Mouse (Mus musculus) liver, embryonic 13.5 days (tissue): ENCODE results near the gene Gen1. TPM values are rescaled to one million over a fixed set of nuclear protein-coding genes. Genes with fewer than 3 reads are reported as not detected.

Experiments
- ATAC-seq: fragments of 200-750 bp; cut with Nextera tagmentation; 2 replicates; pipeline ENCODE4 v1.8.0; 2017; ENCODE audit warnings: low read depth, mild to moderate bottlenecking, moderate number of reproducible peaks, moderate library complexity
- DNase-seq: peaks from one replicate; pipeline ENCODE4 v3.0.0; 2022
- H3K27ac ChIP-seq: fragments of 300-500 bp; sonication (generic); 2 replicates; pipeline ENCODE4 v1.5.1; 2015; ENCODE audit warnings: moderate library complexity, mild to moderate bottlenecking, inconsistent platforms
- H3K27me3 ChIP-seq: fragments of 300-500 bp; sonication (generic); 2 replicates; pipeline ENCODE4 v1.6.1; 2015; ENCODE audit warnings: mild to moderate bottlenecking, inconsistent platforms
- H3K36me3 ChIP-seq: fragments of 300-500 bp; sonication (generic); 2 replicates; pipeline ENCODE4 v1.6.1; 2015; ENCODE audit warnings: mild to moderate bottlenecking, inconsistent platforms
- H3K4me1 ChIP-seq: fragments of 300-500 bp; sonication (generic); replicated peaks from 2 replicates; pipeline ENCODE4 v1.6.1; 2015; ENCODE audit warnings: inconsistent platforms
- H3K4me2 ChIP-seq: fragments of 300-500 bp; sonication (generic); 2 replicates; pipeline ENCODE4 v1.6.1; 2015; ENCODE audit warnings: inconsistent platforms, mild to moderate bottlenecking, moderate library complexity
- H3K4me3 ChIP-seq: fragments of 300-500 bp; sonication (generic); replicated peaks from 2 replicates; pipeline ENCODE4 v1.5.1; 2015; ENCODE audit warnings: mild to moderate bottlenecking, inconsistent platforms
- H3K9ac ChIP-seq: fragments of 300-500 bp; sonication (generic); 2 replicates; pipeline ENCODE4 v1.6.1; 2015; ENCODE audit warnings: mild to moderate bottlenecking, inconsistent platforms
- H3K9me3 ChIP-seq: fragments of 300-500 bp; sonication (generic); replicated peaks from 2 replicates; pipeline ENCODE4 v1.6.1; 2016; ENCODE audit warnings: inconsistent platforms
- WGBS: fragments of 180-500 bp; shearing (Covaris S2); methylation state at CpG from one replicate; pipeline ENCODE4 v1.1.7; 2015; ENCODE audit not compliant: insufficient replicate concordance; 5-methylcytosine and 5-hydroxymethylcytosine counted together
- polyA plus RNA-seq: library from polyadenylated mRNA; unstranded; fragments of >200 nt; fragmentation: Nextera tagmentation; extraction: Ambion mirVana; gene quantifications from 2 replicates; pipeline ENCODE4 v1.2.1, GENCODE M21; 2015

The Gen1 gene
- polyA plus RNA-seq, 1 experiment from 2014 or later, result 9.2 TPM

DNA sequence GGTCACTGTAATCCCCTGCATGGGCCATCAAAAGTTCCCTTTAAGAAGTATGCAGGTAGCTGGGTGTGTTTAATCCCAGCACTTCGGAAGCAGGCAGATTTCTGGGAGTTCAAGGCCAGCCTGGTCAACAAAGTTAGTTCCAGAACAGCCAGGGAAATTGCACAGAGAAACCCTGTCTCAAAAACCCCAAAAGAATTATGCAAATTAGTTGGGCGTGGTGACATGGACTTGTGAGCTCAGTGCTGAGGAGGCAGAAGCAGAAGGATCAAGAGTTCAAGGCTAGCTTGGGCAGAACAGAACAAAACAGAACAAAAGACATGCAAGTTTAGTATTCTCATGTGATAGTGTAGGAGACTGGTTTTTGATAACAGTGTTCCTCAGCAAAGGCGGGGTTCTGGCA is 43.0 kb downstream of the Gen1 start:
- Histone ChIP-seq H3K36me3 (no peaks in the 10 kb centered on the region), H3K4me3 (no peak overlapping the region), H3K4me2 (no peak overlapping the region), H3K27me3 (no peaks in the 10 kb centered on the region), H3K9me3 (no peaks in the 10 kb centered on the region), H3K9ac (no peak overlapping the region), H3K27ac (no peak overlapping the region), H3K4me1 (no peaks in the 10 kb centered on the region)
- DNase-seq (no peak), ATAC-seq (no peak)
- 51% methylated on average over 3 of the region's 3 CpGs for WGBS

- no peak for DNase-seq
- 65% methylated on average over 20 of the region's 20 CpGs for WGBS
- Histone ChIP-seq H3K9ac (no peak overlapping the region), H3K27me3 (no peaks in the 10 kb centered on the region), H3K4me3 (no peak overlapping the region), H3K4me1 (no peaks in the 10 kb centered on the region), H3K27ac (no peak overlapping the region), H3K4me2 (no peak overlapping the region), H3K9me3 (no peaks in the 10 kb centered on the region), H3K36me3 (no peaks in the 10 kb centered on the region)
- ATAC-seq, result no peak
These were observed 43.9 kb downstream of the Gen1 start for GRCm38 (mm10) chr12:11221524-11222330.

DNA sequence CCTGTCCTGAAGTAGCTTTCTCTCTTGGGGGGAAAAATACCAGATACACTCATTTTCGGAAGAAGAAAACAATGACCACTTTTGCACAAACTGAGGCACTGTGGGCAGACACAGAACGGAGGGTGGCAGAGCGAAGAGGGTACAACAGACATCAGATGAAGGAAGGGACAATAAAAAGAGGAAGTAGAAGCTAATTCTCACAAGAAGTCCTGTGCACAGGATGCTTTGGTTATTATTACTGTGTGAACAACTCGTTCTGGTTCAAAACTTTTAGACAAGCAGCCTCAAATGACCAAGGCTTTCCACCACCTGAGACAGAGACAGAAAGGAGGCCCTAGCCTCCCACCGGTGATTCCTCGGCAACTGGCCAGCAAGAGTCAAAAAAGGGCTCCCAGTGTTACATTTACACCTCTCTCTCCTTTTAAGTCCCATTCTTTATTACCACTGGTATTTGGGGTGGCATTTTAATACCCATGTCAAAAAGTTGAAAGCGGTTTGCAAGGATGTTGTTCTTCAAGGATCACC is 47.8 kb downstream of the Gen1 start:
- H3K4me3 ChIP-seq, result no peak overlapping the region
- no peak overlapping the region for H3K9ac ChIP-seq
- H3K27ac ChIP-seq, result no peak overlapping the region
- no peaks in the 10 kb centered on the region for H3K4me1 ChIP-seq
- 40% methylated on average over 7 of the region's 7 CpGs for WGBS
- ATAC-seq, result no peak
- no peaks in the 10 kb centered on the region for H3K27me3 ChIP-seq
- DNase-seq, result no peak
- H3K9me3 ChIP-seq, result no peaks in the 10 kb centered on the region
- no peaks in the 10 kb centered on the region for H3K36me3 ChIP-seq
- H3K4me2 ChIP-seq, result no peak overlapping the region

GRCm38 (mm10) chr12:11216454-11216853 is 49.1 kb downstream of the Gen1 start:
- WGBS, result 56% methylated on average over 3 of the region's 3 CpGs

DNA sequence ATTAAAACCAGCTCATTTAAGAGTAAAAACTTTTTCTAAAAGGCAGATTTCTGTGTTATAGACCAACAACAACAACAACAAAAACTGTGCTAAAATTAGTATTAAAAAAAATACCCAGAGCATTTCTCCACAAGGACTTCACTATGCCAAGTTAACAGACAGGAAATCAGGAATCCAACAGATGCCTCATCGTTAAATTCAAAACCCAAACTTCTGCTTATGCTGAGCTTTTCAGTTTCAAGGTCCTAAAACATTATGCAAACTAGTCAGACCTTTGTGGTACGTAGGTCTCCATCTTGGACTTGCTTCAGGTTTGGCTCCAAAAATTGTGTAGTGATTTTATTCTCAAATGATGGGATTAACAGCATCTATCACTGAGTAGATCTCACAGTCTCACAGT is 50.0 kb downstream of the Gen1 start:
- no peaks in the 10 kb centered on the region for H3K4me1 ChIP-seq
- no peak for ATAC-seq
- 54% methylated on average over 2 of the region's 2 CpGs for WGBS

More at GRCm38 (mm10) chr12:11216454-11216853, 49.1 kb downstream of the Gen1 start:
- ATAC-seq (no peak), DNase-seq (no peak)
- no peak overlapping the region for H3K4me3 ChIP-seq
- no peak overlapping the region for H3K4me2 ChIP-seq
- no peaks in the 10 kb centered on the region for H3K9me3 ChIP-seq
- H3K27ac ChIP-seq, result no peak overlapping the region
- no peaks in the 10 kb centered on the region for H3K4me1 ChIP-seq
- H3K36me3 ChIP-seq, result no peaks in the 10 kb centered on the region
- no peak overlapping the region for H3K9ac ChIP-seq
- no peaks in the 10 kb centered on the region for H3K27me3 ChIP-seq

DNA sequence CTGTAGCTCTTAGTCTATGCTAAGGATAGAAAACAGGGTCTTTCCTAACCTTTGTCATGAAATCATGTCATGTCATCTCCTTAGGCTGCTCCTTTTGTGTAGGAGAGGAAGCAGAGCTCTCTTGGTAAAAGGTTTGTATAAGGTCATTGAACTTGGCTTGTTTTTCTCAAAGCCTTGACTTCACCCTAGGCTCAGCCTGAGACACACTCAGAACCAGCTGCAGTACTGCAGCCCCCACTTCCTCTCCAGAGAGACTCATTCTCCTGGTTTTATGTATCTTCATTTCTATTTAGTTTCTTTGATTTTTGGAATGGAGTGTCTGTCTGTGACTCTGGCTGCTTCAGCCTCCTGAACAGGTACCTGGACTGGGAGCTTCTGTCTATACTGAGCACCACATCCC is 50.8 kb downstream of the Gen1 start:
- no peaks in the 10 kb centered on the region for H3K27me3 ChIP-seq
- no peak overlapping the region for H3K4me3 ChIP-seq
- ATAC-seq (no peak), DNase-seq (no peak)
- no peak overlapping the region for H3K9ac ChIP-seq
- no peaks in the 10 kb centered on the region for H3K4me1 ChIP-seq
- H3K4me2 ChIP-seq, result no peak overlapping the region
- no peak overlapping the region for H3K27ac ChIP-seq
- no peaks in the 10 kb centered on the region for H3K9me3 ChIP-seq
- H3K36me3 ChIP-seq, result no peaks in the 10 kb centered on the region

More for the DNA sequence above, 50.0 kb downstream of the Gen1 start:
- Histone ChIP-seq H3K4me3 (no peak overlapping the region), H3K27me3 (no peaks in the 10 kb centered on the region), H3K36me3 (no peaks in the 10 kb centered on the region), H3K27ac (no peak overlapping the region), H3K9ac (no peak overlapping the region), H3K4me2 (no peak overlapping the region), H3K9me3 (no peaks in the 10 kb centered on the region)
- DNase-seq, result no peak

GRCm38 (mm10) chr12:11212881-11213280 is 52.7 kb downstream of the Gen1 start:
- WGBS, result 48% methylated on average over 1 of the region's 1 CpGs
- Histone ChIP-seq H3K36me3 (no peaks in the 10 kb centered on the region), H3K4me1 (no peaks in the 10 kb centered on the region), H3K27me3 (no peaks in the 10 kb centered on the region), H3K9me3 (no peaks in the 10 kb centered on the region), H3K4me3 (no peak overlapping the region), H3K4me2 (no peak overlapping the region), H3K9ac (no peak overlapping the region), H3K27ac (no peak overlapping the region)
- no peak for DNase-seq
- ATAC-seq, result no peak

DNA sequence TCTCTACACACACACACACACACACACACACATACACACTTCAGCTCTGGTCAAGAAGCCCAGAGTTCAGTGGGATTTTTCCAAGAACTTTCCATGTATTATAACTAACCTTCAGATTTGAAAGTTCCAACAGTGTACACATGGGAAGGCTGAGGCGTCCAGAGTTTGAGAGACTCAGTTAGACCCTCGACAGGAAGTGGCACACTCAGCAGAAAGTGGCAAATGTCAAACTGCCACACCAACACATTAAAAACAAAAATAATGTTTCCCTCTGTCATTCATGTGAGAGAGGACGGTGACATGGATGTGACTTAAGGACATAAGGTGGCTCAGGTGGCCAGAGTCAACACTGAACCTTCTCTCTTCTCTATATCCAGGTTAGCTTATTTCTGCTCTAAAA is 55.2 kb downstream of the Gen1 start:
- Histone ChIP-seq H3K36me3 (no peaks in the 10 kb centered on the region), H3K27me3 (no peaks in the 10 kb centered on the region), H3K9ac (no peak overlapping the region), H3K4me2 (no peak overlapping the region), H3K4me3 (no peak overlapping the region), H3K4me1 (no peaks in the 10 kb centered on the region), H3K27ac (no peak overlapping the region), H3K9me3 (no peaks in the 10 kb centered on the region)
- no peak for DNase-seq
- WGBS, result 32% methylated on average over 3 of the region's 3 CpGs
- no peak for ATAC-seq

DNA sequence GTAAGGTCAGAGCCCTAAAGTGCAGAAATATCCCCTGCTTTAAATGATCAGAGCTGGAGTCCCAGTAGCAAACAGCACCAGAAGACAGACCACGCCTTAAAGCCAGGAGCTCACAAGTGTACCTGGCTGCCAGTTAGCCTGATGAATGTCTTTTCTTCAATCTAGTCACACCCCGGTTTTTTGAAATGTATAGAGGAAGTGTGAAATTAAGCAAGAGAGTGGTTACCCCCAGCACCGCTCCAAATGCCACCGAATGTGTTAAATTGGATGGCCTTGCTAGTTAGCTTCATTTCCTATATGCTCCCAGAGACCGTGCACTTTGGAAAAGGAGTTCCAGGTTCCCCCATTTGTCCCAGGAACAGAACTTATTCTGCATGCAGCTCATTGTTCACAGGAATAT is 56.0 kb downstream of the Gen1 start:
- Histone ChIP-seq H3K4me1 (no peaks in the 10 kb centered on the region), H3K9ac (no peak overlapping the region), H3K4me2 (no peak overlapping the region), H3K4me3 (no peak overlapping the region), H3K27ac (no peak overlapping the region), H3K36me3 (no peaks in the 10 kb centered on the region), H3K27me3 (no peaks in the 10 kb centered on the region), H3K9me3 (no peaks in the 10 kb centered on the region)
- no peak for DNase-seq
- 37% methylated on average over 5 of the region's 5 CpGs for WGBS
- no peak for ATAC-seq

- no peak within 1 kb of the TSS for H3K4me2 ChIP-seq
- no peaks in the 10 kb centered on the region for H3K9me3 ChIP-seq
- no peaks in the 10 kb centered on the region for H3K27me3 ChIP-seq
- no peak within 1 kb of the TSS for H3K4me3 ChIP-seq
- no peaks in the 10 kb centered on the region for H3K4me1 ChIP-seq
- WGBS, result 35% methylated on average over 5 of the region's 5 CpGs
- DNase-seq (no peak), ATAC-seq (no peak)
- H3K9ac ChIP-seq, result no peak within 1 kb of the TSS
- no peak within 1 kb of the TSS for H3K27ac ChIP-seq
- H3K36me3 ChIP-seq, result no peaks in the 10 kb centered on the region
These were observed 56.7 kb downstream of the Gen1 start, which contains the start of gene Msgn1 for GRCm38 (mm10) chr12:11208872-11209271. TSS of gene Msgn1 (minus strand) at chr12:11208972.

DNA sequence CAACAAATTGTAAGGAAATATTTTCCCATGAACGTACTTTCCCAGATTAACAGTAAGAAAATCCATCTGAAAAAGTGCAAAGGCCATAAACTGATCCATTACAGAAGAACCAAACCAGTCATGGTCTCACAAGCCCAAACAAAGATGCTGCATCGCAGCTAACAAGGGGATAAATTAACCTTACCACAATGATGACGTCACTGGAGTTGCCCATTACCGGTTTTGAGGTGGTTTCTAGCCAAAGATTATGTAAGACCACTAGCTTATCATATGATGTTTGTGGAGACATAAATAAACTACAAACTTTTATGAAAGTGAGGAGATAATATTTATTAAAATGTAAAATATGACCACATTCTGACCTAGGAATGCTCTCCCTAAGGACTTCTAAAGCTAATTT is 59.3 kb downstream of the Gen1 start:
- H3K4me2 ChIP-seq, result no peak overlapping the region
- no peaks in the 10 kb centered on the region for H3K9me3 ChIP-seq
- H3K27me3 ChIP-seq, result no peaks in the 10 kb centered on the region
- 56% methylated on average over 4 of the region's 4 CpGs for WGBS
- no peak overlapping the region for H3K9ac ChIP-seq
- H3K27ac ChIP-seq, result no peak overlapping the region
- H3K4me1 ChIP-seq, result no peaks in the 10 kb centered on the region
- ATAC-seq (no peak), DNase-seq (no peak)
- no peaks in the 10 kb centered on the region for H3K36me3 ChIP-seq
- no peak overlapping the region for H3K4me3 ChIP-seq
